Mouse (Mus musculus) kidney, adult 2 months (tissue): ENCODE data around the gene Trim58. TPM values are rescaled to one million over a fixed set of nuclear protein-coding genes. Genes with fewer than 3 reads are reported as not detected.
A peak's percentile ranks its signal among the peaks of the same experiment; 100 is the strongest.

Experiments
- DNase-seq: peaks from one replicate; pipeline ENCODE4 v3.0.0; 2021
- H3K27ac ChIP-seq: fragments of 200-500 bp; 2 replicates; pipeline ENCODE4 v1.5.1; 2012; ENCODE audit warnings: low read depth, low read length, control low read depth, inconsistent platforms; ENCODE audit not compliant: insufficient read depth
- H3K27me3 ChIP-seq: fragments of 200-500 bp; replicated peaks from 2 replicates; pipeline ENCODE4 v1.6.1; 2012; ENCODE audit warnings: mild to moderate bottlenecking, moderate library complexity, low read length, inconsistent platforms; ENCODE audit not compliant: control insufficient read depth, insufficient read depth
- H3K36me3 ChIP-seq: fragments of 200-500 bp; 2 replicates; pipeline ENCODE4 v1.6.1; 2012; ENCODE audit warnings: mild to moderate bottlenecking, moderate library complexity, low read length, inconsistent platforms; ENCODE audit not compliant: control insufficient read depth, insufficient read depth
- H3K4me1 ChIP-seq: fragments of 200-500 bp; 2 replicates; pipeline ENCODE4 v1.6.1; 2011; ENCODE audit warnings: low read length; ENCODE audit not compliant: control insufficient read depth, insufficient read depth
- H3K4me3 ChIP-seq: fragments of 200-500 bp; 2 replicates; pipeline ENCODE4 v1.5.1; 2011; ENCODE audit warnings: mild to moderate bottlenecking, low read depth, low read length, control low read depth; ENCODE audit not compliant: insufficient read depth
- CTCF ChIP-seq: fragments of 200-500 bp; conservative IDR thresholded peaks from 2 replicates; pipeline ENCODE4 v1.5.1; 2011; ENCODE audit warnings: low read depth, mild to moderate bottlenecking, control low read depth, low read length, moderate library complexity, mixed read lengths; ENCODE audit not compliant: insufficient read depth, insufficient read length
- POLR2A ChIP-seq: fragments of 200-500 bp; IDR thresholded peaks from one replicate; pipeline ENCODE4 v1.6.1; 2011; ENCODE audit warnings: low read depth, low read length, control low read depth
- WGBS: fragments of 180-500 bp; shearing (Covaris S2); methylation state at CpG from one replicate; pipeline ENCODE4 v1.1.7; 2018; 5-methylcytosine and 5-hydroxymethylcytosine counted together
- polyA plus RNA-seq: library from polyadenylated mRNA; depleted of rRNA; stranded (reverse); fragments of >200 nt; gene quantifications from 2 replicates; pipeline ENCODE4 v1.2.3, GENCODE M21; 2012; rRNA removed

Gene Trim58
- polyA plus RNA-seq, 1 experiment, result not detected

DNA sequence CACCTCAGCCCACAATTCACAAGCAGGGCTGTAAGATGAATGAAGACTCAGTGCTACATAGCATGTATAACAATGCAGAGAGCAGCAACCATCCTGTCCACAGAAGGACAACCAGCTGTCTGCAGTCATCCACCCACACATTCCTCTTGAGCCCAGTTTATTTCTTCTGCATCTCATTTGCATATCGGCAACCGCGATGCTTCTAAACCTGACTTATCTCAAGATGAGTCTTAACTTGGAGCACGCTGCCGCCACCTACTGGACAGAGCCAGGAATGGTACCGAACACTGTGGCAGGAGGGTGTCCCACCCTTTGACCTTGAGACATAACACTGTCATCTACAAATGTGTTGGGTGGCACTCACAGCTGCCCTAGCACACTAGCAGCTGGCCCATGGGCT lies 3.1 kb downstream of the Trim58 start:
- H3K36me3 ChIP-seq, result no peaks in the 10 kb centered on the region
- H3K27me3 ChIP-seq, result no peaks in the 10 kb centered on the region
- 28% methylated on average over 6 of the region's 6 CpGs for WGBS
- no peaks in the 10 kb centered on the region for H3K4me1 ChIP-seq
- no peak overlapping the region for H3K27ac ChIP-seq
- no peak for TF ChIP-seq POLR2A
- peak; percentile 68 for TF ChIP-seq CTCF
- no peak for DNase-seq
- H3K4me3 ChIP-seq, result no peak overlapping the region

- Histone ChIP-seq H3K27me3 (no peaks in the 10 kb centered on the region), H3K27ac (no peak overlapping the region), H3K4me1 (no peaks in the 10 kb centered on the region), H3K4me3 (no peak overlapping the region), H3K36me3 (no peaks in the 10 kb centered on the region)
- DNase-seq, result no peak
- TF ChIP-seq POLR2A, result no peak
- TF ChIP-seq CTCF, result no peak
- WGBS, result 52% methylated on average over 3 of the region's 3 CpGs
Measured at GRCm38 (mm10) chr11:58655151-58655550, 14.9 kb downstream of the Trim58 start.

GRCm38 (mm10) chr11:58658596-58658995 lies 18.3 kb downstream of the Trim58 start, which contains the start of gene Olfr322:
TSS of gene Olfr322 (plus strand) at chr11:58658782.
- H3K27ac ChIP-seq, result no peak within 1 kb of the TSS
- 82% methylated on average over 4 of the region's 4 CpGs for WGBS
- no peak within 1 kb of the TSS for H3K4me3 ChIP-seq

GRCm38 (mm10) chr11:58669252-58669651 lies 29.0 kb downstream of the Trim58 start:
- no peak overlapping the region for H3K27ac ChIP-seq
- DNase-seq, result no peak

More at GRCm38 (mm10) chr11:58658596-58658995, 18.3 kb downstream of the Trim58 start, which contains the start of gene Olfr322:
- DNase-seq, result no peak
- TF ChIP-seq POLR2A (no peak), CTCF (no peak)
- no peaks in the 10 kb centered on the region for H3K36me3 ChIP-seq
- no peaks in the 10 kb centered on the region for H3K4me1 ChIP-seq
- no peaks in the 10 kb centered on the region for H3K27me3 ChIP-seq

GRCm38 (mm10) chr11:58671825-58672224 lies 31.6 kb downstream of the Trim58 start:
- 53% methylated on average over 4 of the region's 4 CpGs for WGBS
- H3K36me3 ChIP-seq, result no peaks in the 10 kb centered on the region
- no peak overlapping the region for H3K27ac ChIP-seq
- no peak overlapping the region for H3K4me3 ChIP-seq
- no peaks in the 10 kb centered on the region for H3K27me3 ChIP-seq
- peaks cover 2% of the 10 kb centered on the region; the same call in 1 of the 2 replicates for H3K4me1 ChIP-seq
- no peak for TF ChIP-seq POLR2A
- TF ChIP-seq CTCF, result no peak
- no peak for DNase-seq

More at GRCm38 (mm10) chr11:58669252-58669651, 29.0 kb downstream of the Trim58 start:
- Histone ChIP-seq H3K36me3 (no peaks in the 10 kb centered on the region), H3K4me3 (no peak overlapping the region), H3K27me3 (no peaks in the 10 kb centered on the region), H3K4me1 (peaks cover 2% of the 10 kb centered on the region; the same call in 1 of the 2 replicates)
- TF ChIP-seq POLR2A, result no peak
- no peak for TF ChIP-seq CTCF

GRCm38 (mm10) chr11:58680799-58681198 lies 40.5 kb downstream of the Trim58 start, which contains the start of gene Olfr320:
TSS of gene Olfr320 (plus strand) at chr11:58681099.
- no peaks in the 10 kb centered on the region for H3K36me3 ChIP-seq
- H3K27ac ChIP-seq, result no peak within 1 kb of the TSS
- whole genome bisulfite sequencing, result 87% methylated on average over 1 of the region's 1 CpGs
- no peak for DNase-seq
- TF ChIP-seq CTCF (no peak), POLR2A (no peak)
- H3K27me3 ChIP-seq, result no peaks in the 10 kb centered on the region
- no peaks in the 10 kb centered on the region for H3K4me1 ChIP-seq
- no peak within 1 kb of the TSS for H3K4me3 ChIP-seq

- H3K4me1 ChIP-seq, result no peaks in the 10 kb centered on the region
- H3K27me3 ChIP-seq, result no peaks in the 10 kb centered on the region
- DNase-seq, result no peak
- H3K27ac ChIP-seq, result no peak within 1 kb of the TSS
- H3K36me3 ChIP-seq, result no peaks in the 10 kb centered on the region
- WGBS, result 82% methylated on average over 3 of the region's 3 CpGs
- no peak for TF ChIP-seq POLR2A
- TF ChIP-seq CTCF, result no peak
- no peak within 1 kb of the TSS for H3K4me3 ChIP-seq
Measured at GRCm38 (mm10) chr11:58698862-58699261, 58.6 kb downstream of the Trim58 start, which contains the start of gene Olfr319. TSS of gene Olfr319 (plus strand) at chr11:58699162.

Other genes with a start within 250 kb of the Trim58 start
- gene 1810065E05Rik, start 219.4 kb upstream of the Trim58 start, polyA plus RNA-seq, result not detected in 2 replicates
- not detected in 2 replicates for gene Gm12253, start 207.9 kb upstream of the Trim58 start, polyA plus RNA-seq
- not detected in 2 replicates for gene Lypd9, start 187.5 kb upstream of the Trim58 start, polyA plus RNA-seq
- not detected in 2 replicates for gene Olfr30, start 178.2 kb upstream of the Trim58 start, polyA plus RNA-seq
- gene Olfr332, start 147.9 kb upstream of the Trim58 start, polyA plus RNA-seq, result not detected in 2 replicates
- gene Olfr331, start 137.9 kb upstream of the Trim58 start, polyA plus RNA-seq, result not detected in 2 replicates
- not detected in 2 replicates for gene Olfr330, start 105.6 kb upstream of the Trim58 start, polyA plus RNA-seq
- gene Olfr329-ps, start 94.0 kb upstream of the Trim58 start, polyA plus RNA-seq, result not detected in 2 replicates
- gene Olfr328, start 84.8 kb upstream of the Trim58 start, polyA plus RNA-seq, result not detected in 2 replicates
- gene Olfr224, start 69.9 kb upstream of the Trim58 start, polyA plus RNA-seq, result not detected in 2 replicates
- gene Olfr325, start 62.7 kb upstream of the Trim58 start, polyA plus RNA-seq, result not detected in 2 replicates
- not detected in 2 replicates for gene Olfr324, start 45.4 kb upstream of the Trim58 start, polyA plus RNA-seq
- not detected in 2 replicates for gene 2210407C18Rik, start 24.4 kb upstream of the Trim58 start, polyA plus RNA-seq
- gene Olfr323, start 10.0 kb upstream of the Trim58 start, polyA plus RNA-seq, result not detected in 2 replicates
- not detected in 2 replicates for gene Olfr322, start 18.3 kb downstream of the Trim58 start, polyA plus RNA-seq
- not detected in 2 replicates for gene Olfr320, start 40.6 kb downstream of the Trim58 start, polyA plus RNA-seq
- not detected in 2 replicates for gene Olfr319, start 58.7 kb downstream of the Trim58 start, polyA plus RNA-seq
- gene Olfr318, start 83.5 kb downstream of the Trim58 start, polyA plus RNA-seq, result not detected in 2 replicates
- not detected in 2 replicates for gene Olfr317, start 98.7 kb downstream of the Trim58 start, polyA plus RNA-seq
- not detected in 2 replicates for gene Olfr316, start 112.3 kb downstream of the Trim58 start, polyA plus RNA-seq
- not detected in 2 replicates for gene Olfr315, start 132.7 kb downstream of the Trim58 start, polyA plus RNA-seq
- not detected in 2 replicates for gene Olfr314, start 142.5 kb downstream of the Trim58 start, polyA plus RNA-seq
- not detected in 2 replicates for gene Fam183b, start 161.5 kb downstream of the Trim58 start, polyA plus RNA-seq
- not detected in 2 replicates for gene Olfr313, start 174.5 kb downstream of the Trim58 start, polyA plus RNA-seq
- gene Olfr312, start 188.8 kb downstream of the Trim58 start, polyA plus RNA-seq, result not detected in 2 replicates
- not detected in 2 replicates for gene Olfr311, start 198.8 kb downstream of the Trim58 start, polyA plus RNA-seq
- 2.3 and 2.6 TPM in 2 replicates for gene Gm12258, start 206.7 kb downstream of the Trim58 start, polyA plus RNA-seq
- gene 2810021J22Rik, start 226.8 kb downstream of the Trim58 start, polyA plus RNA-seq, result 3.3 and 3.7 TPM in 2 replicates